Mouse (Mus musculus) thymus, postnatal 0 days (tissue): ENCODE measurements at regions not wholly inside any gene's neighbourhood (a gene's known extent, or its start where the extent isn't known, plus 50 kb on each side); places are given as distances from the start of the nearest gene placed in this dataset.

Experiments used
- DNase-seq: peaks from one replicate; pipeline ENCODE4 v3.0.0-alpha.2; 2015; ENCODE audit warnings: low spot score

DNA sequence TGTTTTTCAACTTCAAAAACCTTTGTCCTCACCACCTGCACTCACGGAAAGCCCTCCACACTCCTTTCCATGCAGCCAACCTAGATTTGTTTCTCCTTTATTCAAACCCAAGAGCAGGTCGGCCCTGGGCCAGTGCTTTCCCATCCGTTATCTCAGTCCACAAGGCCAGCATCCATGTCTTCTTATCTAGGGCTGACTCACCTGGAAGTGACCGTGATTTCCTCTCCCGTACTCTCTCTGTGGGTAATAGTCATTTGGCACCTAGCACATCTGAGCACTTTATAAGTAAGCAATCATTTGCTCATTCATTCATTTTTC lies 106.2 kb downstream of the Rassf10 start:
- no peak for DNase-seq

DNA sequence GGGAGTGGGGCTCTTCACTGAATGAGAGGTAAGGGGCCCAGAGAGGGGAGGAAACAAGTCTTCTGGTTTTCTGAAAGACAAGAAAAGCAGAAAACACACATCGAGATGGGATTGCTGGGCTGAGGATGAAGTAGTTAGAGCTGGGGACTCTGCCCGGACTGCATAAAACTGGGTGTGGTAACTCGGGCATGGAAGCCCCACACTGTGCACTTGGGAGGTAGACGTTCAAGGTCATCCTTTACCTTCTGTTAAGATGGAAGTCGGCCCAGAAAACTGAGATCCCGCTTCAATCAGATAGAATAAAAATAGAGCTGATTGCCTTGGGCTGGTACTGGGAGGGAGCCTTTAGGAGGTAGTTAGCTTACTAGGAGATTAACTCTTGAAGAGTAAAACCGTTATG lies 107.2 kb downstream of the Rassf10 start:
- DNase-seq = no peak

DNA sequence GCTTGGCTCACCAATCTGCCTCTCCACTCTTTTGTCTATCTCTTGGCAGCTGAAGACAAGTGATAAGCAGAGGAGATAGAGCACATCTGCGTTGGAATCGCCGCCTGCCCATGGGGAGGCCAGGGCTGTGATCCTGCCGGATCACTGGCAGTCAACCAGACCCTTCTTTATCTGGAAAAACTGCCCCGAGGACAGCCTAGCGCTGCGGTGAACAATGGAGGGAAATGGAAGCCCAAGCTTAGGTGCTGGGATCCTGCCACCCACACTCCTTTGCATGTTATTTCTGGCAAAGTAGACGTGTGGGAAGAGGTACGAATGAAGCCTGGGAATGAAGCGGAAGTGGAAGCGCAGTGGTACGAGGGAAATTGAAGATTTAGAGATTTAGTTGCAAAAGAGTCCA lies 112.8 kb downstream of the Rassf10 start:
- no peak for DNase-seq

GRCm38 (mm10) chr7:113068296-113068695 lies 114.5 kb downstream of the Rassf10 start:
- no peak for DNase-seq

DNA sequence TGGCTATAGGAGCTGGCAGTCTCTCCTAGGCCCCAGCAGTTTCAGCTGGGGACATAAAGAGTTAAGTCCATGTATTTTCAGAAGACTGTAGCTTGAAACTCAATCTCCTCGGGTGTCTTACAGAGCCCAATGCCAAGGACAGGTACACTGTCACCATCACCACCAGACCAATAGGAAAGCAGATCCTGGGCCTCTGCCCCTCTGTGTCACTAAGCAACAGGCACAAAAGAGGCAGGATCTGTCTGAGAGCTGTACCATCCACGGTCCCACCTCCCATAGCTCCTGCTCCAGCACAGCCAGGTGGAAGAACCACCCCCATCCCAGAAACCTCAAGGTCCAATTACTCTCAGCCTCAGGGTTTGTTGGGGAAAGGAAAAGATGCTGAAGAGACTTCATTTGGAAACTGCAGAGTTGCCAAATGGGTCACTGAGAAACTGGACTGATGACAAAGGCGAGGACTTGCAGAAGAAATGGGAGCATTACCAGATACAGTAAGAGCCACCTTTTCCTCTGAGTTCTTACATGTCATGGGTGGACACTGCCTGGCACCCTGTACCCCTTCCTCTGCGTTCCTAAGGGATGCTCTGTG lies 115.7 kb downstream of the Rassf10 start:
- no peak for DNase-seq

- no peak for DNase-seq
These were observed 117.7 kb downstream of the Rassf10 start for GRCm38 (mm10) chr7:113071418-113071817.

DNA sequence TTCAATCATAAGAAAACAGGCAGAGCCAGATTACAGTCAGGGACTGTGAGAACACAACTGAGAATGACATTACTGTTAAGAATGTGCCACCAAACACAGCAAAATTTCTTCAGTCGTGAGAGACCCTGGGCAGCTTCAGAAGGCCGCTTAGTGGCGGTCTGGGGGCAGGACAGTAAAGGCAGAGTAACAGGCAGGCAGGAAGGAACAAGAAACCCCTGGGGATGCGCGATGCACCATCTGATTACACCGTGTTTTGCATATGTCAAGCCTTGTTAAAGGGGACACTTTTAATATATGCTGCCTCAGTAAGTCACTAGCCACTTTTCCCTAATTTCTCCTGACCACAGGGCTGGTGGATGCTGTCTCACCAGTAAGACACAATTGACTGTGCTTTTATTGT lies 120.0 kb downstream of the Rassf10 start:
- DNase-seq = no peak

GRCm38 (mm10) chr7:113075371-113075770 lies 121.6 kb downstream of the Rassf10 start:
- DNase-seq = no peak

GRCm38 (mm10) chr7:113076243-113076642 lies 122.5 kb downstream of the Rassf10 start:
- no peak for DNase-seq

GRCm38 (mm10) chr7:113081120-113081519 lies 126.1 kb upstream of the Arntl start:
- no peak for DNase-seq

- DNase-seq = no peak
These were observed 122.2 kb upstream of the Arntl start for GRCm38 (mm10) chr7:113084930-113085625.

- DNase-seq = no peak
These were observed 121.1 kb upstream of the Arntl start for GRCm38 (mm10) chr7:113086158-113086557.

GRCm38 (mm10) chr7:113087646-113088045 lies 119.6 kb upstream of the Arntl start:
- no peak for DNase-seq

DNA sequence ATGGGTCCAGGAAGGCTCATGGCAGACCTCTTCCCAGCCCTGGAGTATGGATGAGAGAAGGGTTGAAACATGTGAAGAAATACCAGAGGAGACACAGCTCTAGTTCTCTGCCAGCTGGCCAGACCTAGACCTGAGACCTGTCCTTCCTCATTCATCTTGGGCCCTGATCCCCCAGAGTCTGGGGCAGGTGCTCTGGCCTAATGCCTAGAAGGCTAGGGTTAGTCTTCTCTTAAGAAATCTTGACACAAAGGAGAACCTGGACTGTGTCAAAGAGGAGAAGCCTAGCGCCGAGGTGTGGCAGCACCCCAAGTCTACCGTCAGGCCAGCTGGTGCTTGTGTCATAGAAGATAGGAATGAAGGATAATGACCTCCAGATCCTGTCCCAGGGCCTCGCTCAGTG lies 118.2 kb upstream of the Arntl start:
- no peak for DNase-seq

DNA sequence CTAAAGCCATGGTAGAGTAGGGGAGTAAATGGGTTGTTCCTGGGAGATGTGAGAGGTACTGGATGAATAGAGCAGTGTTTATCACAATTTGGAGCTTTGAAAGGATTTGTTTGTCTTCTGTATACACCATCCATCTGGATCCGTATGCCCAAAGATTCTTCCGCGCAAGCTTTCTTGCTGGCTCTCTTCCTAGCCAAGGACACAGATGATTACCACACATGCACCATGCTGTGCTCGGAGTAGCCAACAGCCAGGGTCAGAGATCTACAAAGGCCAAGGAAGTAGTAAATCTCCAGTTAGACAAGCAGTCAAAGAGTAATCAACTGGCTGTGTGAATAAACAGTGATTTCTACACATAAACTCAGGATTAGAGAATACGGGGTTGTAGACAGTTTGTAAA lies 113.3 kb upstream of the Arntl start:
- DNase-seq = no peak

- no peak for DNase-seq
These were observed 112.2 kb upstream of the Arntl start for GRCm38 (mm10) chr7:113095092-113095491.

DNA sequence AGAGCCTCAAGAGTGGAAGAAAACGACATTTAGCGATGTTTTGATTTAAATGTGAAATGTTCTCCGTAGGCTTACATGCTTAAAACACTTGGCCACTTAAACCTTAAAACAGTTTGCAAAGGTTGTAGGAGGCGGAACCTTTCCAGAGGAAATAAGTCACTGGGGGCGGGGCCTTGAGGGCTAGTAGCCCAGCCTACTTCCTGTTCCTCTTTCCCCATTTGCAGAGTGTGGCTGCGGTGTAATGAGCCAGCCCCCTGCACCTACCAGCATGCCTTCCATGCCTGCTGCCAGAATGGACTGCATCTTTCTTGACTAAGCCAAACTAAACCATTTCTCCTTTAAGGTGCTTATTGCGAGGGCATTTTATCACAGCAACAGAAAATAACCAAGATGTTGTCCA lies 103.0 kb upstream of the Arntl start:
- no peak for DNase-seq

DNA sequence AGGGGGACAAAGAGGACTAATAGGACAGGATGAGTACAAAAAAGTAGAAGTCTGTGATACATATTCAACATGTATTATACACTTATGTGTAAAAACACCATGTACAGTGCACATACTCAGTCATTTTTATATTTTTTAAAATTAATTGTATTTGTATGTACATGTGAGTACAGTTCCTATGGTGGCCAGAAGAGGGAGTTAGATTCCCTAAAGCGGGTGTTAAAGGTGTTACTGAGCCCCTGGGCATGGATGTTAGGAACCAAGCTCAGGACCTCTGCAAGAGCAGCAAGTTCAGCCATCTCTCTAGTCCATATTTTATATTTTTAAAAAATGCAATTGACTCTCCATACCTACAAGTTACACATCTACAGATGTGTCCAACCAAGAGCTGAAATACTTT lies 101.9 kb upstream of the Arntl start:
- no peak for DNase-seq

- no peak for DNase-seq
These were observed 100.5 kb upstream of the Arntl start for GRCm38 (mm10) chr7:113106731-113107130.

- no peak for DNase-seq
These were observed 99.3 kb upstream of the Arntl start for GRCm38 (mm10) chr7:113107965-113108364.

DNA sequence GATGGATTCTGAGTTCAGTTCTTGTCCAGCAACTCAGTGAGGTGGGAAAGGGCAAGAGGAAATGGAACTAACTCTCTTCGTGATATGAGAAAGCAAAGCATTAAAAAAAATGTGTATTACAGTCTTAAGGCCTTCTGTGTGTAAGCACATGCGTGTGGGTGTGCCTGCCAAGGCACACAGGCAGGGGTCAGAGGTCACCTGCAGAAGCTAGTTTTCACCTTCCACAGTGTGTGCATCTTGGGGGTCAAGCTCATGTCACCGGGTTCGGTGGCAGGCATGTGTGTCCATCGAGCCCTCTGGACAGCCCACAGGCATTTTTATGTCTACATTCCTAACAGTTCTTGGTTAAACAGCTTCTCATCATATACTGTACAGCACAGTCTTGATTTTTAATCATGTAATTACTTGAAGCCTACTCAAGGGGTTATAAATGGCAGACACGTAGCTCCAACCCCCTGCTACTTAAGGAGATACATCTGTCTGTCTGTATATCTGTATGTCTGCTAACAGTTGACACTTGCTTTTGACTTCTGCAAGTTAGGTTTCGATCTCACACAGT lies 98.7 kb upstream of the Arntl start:
- no peak for DNase-seq

GRCm38 (mm10) chr7:113109481-113109880 lies 97.8 kb upstream of the Arntl start:
- DNase-seq = no peak

DNA sequence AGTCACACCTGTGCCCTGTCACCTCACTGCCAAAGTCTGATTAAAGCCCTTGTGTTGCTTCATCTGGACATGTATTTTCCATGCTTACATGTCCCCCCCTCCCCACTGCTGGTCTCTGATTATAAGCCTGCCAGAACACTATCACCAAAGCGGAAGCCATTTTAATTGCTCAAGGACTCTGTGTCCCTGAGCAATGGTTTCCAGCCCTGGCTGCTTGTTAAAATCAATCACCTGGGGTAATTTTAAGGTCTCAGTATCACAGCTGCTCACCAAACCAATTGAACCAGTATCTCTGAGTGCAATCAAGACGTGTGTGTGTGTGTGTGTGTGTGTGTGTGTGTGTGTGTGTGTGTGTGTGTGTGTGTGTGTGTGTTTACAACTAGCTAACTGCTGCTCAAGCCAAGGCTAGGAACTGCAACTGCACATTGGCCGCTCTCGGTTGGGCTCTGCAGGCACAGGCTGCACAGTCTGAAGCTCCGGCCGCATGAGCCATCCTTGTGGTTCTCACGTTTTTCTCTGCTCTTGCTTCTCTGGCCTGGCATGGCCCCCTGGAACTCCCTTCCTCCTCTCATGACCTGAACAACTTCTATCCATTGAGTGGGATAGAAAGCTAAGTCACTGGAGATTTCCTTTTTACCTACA lies 96.3 kb upstream of the Arntl start:
- no peak for DNase-seq
